Mouse (Mus musculus) frontal cortex, postnatal 10 days (tissue): ENCODE results near the gene Tenm2.

ENCODE experiments used
- DNase-seq, 2 experiments: peaks; one replicate each; pipeline ENCODE4 v3.0.0; 2022; ENCODE audit warnings: low spot score in 2 of 2, mixed read lengths in 1 of 2

Gene Tenm2

GRCm38 (mm10) chr11:36604272-36604671 lies 631.5 kb downstream of the Tenm2 start:
- DNase-seq: no peak

DNA sequence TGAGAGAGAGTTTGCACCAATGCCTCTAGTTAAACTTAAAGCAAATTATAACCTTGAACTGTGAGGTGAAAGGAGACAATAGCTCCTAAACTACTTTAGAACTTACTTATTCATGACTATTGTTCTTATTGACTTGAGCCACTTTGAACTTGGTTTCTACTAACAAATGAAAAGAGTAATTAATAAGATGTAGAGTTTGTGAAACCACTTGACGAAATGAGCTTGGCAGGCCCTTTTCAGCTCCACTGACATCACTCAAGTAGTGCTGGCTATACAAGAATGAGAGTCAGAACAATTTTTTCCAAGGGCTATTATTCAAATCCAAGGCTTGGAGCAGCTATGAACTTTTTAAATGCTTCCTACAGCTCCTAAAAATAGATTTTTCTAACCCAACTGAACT lies 643.3 kb downstream of the Tenm2 start:
- DNase-seq: no peak

DNA sequence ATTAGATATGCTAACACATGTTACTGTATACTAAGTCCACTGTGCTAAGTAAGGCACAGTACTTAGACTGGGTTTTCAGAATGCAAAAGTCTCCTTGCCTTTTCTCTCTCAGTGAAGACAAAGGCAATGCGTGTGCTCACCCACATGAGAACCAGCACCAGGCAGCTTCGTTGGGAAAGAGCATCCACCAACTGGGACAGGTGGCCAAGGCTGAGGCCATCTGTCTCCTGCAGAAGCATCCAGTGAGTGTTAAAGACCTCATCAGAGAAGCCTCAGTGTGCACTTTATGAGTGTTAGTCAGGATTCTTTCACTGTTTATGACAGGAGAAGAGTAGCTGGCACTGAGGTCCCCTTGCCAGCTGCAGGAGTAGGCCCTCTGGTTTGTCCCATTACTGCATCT lies 669.6 kb downstream of the Tenm2 start:
- no peak for DNase-seq

DNA sequence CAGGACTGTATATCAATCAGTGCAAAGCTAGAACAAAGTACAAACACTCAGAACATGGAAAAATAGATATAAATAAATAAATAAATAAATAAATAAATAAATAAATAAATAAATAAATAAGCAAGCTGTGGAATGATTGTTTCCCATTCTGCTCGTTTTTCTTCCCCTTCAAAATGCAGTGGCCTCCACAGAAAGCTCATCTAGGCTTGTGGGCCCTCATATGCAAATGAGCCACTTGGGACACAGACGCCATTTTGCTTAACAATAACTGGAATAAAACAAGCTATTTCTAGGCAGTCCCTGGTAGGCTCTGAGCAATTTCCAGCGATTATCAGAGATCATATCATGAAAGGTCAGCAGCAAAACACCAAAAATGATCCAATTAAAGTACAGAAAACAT lies 672.9 kb downstream of the Tenm2 start:
- DNase-seq: no peak

- DNase-seq: no peak
Observed at GRCm38 (mm10) chr11:36560785-36561548, 674.8 kb downstream of the Tenm2 start.

- no peak for DNase-seq
Observed at GRCm38 (mm10) chr11:36557316-36557715, 678.4 kb downstream of the Tenm2 start.

DNA sequence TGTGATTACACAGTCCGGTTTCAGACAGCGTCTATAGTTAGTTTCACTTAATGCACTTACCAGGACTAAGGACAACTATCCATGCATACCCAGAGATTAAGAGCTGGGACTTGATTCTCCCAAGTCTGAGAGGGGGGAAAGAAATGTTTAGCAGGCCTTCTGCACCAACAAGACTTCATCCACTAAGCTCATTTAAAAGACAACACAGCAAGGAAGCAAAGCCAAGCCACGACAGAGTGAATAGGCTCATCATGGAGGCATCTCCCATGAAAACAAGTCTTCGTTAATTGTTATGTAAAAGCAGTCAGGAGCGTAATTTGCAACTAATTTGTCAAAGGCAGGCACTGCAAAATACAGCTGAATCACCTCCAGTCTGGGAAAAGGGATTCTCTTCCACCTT lies 682.5 kb downstream of the Tenm2 start:
- no peak for DNase-seq

GRCm38 (mm10) chr11:36550649-36551048 lies 685.1 kb downstream of the Tenm2 start:
- DNase-seq: no peak

GRCm38 (mm10) chr11:36549398-36550139 lies 686.2 kb downstream of the Tenm2 start:
- DNase-seq: no peak

DNA sequence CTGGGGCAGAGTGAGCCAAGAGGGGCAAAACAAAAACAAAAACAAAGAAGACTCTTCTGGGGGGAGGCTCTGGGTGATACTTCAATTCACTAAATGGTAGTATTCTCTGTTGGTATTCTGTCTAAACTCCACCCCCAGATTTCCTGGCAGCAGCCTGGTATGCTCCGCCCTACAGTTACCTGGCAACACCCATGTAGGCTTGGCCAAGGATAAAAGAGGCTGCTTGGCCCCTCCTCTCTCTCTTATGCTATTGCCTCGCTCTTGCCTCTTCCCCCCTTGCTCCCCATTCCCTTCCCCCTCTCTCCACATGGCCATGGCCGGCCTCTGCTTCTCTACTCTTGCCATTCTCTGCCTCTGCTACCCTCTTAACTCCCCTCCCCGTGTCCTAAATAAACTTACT lies 687.6 kb downstream of the Tenm2 start:
- DNase-seq: no peak

DNA sequence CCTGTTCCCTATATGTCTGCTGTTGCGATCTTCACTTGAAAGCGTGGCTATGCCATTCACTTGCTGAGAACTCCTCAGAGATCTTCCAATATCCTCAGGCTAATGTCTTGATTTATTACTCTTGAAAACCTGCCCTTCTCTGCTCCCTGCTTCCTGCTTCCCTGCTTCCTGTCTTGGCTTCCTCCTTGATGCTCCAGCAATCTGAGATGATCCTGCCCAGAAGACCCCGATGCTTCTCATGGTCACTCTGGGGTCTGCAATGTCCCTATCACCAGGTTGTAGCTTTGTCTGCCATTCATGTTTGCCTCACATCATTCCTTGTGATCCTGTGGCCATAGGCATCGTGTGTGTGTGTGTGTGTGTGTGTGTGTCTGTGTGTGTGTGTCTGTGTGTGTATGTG lies 697.6 kb downstream of the Tenm2 start:
- DNase-seq: no peak

- no peak for DNase-seq
Observed at GRCm38 (mm10) chr11:36537573-36538133, 698.1 kb downstream of the Tenm2 start.

DNA sequence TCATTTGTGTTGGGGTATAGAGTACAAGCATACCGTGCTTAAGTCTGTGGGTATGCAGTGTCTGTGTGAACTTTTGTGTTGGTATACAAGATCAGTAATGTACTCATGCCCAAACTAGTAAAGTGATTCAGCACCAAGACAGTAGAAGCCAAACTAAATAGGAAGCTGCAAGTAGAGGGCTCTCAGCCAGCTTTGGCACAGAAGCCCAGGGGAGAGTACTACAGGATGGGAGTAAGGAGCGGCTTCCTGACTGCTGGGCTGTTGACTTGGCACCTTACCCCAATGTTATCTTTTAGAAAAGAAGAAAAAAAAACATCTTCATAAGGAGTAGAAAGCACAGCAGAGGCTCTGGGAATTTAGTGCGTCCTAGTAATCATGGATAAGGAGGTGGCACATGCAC lies 700.2 kb downstream of the Tenm2 start:
- DNase-seq: no peak

DNA sequence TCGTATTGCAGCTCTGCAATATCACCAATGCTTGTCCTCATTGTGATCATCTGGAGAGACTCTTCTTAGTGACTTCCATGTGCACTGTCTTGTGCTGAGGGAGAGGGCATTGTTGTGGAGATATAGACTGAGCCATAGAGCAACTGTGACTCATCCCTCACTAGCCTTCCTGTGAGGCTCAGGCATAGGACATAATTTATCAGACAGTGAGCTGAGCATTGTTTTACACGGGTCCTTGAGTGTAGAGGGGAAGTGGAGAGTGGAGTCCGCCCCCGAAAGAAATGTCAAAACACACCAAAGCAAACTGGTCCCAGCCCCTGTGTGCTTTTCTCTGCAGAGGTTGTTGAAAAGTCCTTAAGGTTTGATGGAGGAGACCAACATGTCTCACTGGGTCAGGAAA lies 704.1 kb downstream of the Tenm2 start:
- DNase-seq: no peak

DNA sequence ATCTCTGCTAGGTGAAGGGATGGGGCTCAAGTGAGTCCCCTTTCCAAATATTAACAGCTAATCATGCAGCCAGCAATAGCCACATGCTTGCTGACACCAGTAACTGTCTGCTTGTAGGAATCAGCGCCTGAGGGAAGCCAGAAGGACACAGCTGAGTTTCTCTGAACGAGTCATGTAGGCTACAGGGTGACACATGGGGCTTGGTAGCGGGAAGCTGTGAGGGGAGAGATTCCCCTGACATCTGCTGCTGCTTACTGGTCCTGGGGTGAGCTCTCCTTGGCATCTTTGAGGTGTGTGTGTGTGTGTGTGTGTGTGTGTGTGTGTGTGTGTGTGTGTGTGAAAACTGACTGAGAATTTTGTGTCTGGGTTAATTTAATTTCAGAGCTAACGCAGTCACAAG lies 708.3 kb downstream of the Tenm2 start:
- no peak for DNase-seq

- peak; percentile 57 to 75 for DNase-seq
Observed at GRCm38 (mm10) chr11:36526381-36526780, 709.4 kb downstream of the Tenm2 start.

DNA sequence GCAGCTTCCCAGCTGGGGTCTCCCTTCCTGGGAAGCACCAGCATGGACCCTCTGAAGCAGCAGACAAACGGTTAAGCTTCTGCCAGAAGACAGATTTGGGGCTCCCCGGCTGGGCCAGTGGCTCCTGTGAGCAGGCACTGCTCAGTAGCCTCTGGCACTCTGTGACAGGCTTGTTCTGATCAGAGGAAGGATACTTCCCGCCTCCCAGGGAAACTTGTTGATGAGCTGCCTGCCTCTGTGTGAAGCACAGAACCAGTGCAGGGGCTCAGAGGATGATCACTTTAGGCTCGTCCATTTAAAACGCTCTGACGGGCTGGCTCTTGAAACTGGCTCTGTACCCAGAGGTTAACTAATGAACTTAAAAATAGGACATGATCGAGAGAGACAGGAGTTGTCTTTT lies 723.3 kb downstream of the Tenm2 start:
- no peak for DNase-seq

GRCm38 (mm10) chr11:36508312-36508711 lies 727.5 kb downstream of the Tenm2 start:
- no peak for DNase-seq

- no peak for DNase-seq
Observed at GRCm38 (mm10) chr11:36494898-36495548, 740.7 kb downstream of the Tenm2 start.

DNA sequence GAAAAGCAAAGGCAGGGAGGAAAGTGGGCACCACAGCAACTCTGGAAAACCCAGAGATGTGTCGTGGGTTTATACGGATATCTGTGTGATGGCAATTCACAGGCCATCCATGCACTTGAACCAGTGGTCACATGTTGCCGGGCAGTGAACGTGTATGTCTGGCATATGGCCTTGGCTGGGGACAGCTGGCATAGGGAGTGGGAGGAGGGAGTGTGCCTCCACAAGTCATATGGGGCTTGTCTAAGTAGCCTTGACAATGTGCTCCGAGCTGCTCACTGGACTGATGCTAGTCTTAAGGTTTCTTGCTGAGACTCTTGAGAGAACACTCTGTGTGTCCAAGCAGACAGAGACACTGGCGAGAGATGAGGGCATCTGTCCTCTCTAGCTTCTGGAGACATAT lies 743.5 kb downstream of the Tenm2 start:
- no peak for DNase-seq

GRCm38 (mm10) chr11:36490085-36490484 lies 745.7 kb downstream of the Tenm2 start:
- DNase-seq: no peak

- no peak for DNase-seq
Observed at GRCm38 (mm10) chr11:36488666-36489065, 747.1 kb downstream of the Tenm2 start.
